Mouse (Mus musculus): ENCODE data around the gene Gm6034. TPM values are rescaled to one million over a fixed set of nuclear protein-coding genes. Genes with fewer than 3 reads are reported as not detected.

The Gm6034 gene
- total and polyA plus RNA-seq, 3 experiments, result 0.11 TPM; not detected in 2

DNA sequence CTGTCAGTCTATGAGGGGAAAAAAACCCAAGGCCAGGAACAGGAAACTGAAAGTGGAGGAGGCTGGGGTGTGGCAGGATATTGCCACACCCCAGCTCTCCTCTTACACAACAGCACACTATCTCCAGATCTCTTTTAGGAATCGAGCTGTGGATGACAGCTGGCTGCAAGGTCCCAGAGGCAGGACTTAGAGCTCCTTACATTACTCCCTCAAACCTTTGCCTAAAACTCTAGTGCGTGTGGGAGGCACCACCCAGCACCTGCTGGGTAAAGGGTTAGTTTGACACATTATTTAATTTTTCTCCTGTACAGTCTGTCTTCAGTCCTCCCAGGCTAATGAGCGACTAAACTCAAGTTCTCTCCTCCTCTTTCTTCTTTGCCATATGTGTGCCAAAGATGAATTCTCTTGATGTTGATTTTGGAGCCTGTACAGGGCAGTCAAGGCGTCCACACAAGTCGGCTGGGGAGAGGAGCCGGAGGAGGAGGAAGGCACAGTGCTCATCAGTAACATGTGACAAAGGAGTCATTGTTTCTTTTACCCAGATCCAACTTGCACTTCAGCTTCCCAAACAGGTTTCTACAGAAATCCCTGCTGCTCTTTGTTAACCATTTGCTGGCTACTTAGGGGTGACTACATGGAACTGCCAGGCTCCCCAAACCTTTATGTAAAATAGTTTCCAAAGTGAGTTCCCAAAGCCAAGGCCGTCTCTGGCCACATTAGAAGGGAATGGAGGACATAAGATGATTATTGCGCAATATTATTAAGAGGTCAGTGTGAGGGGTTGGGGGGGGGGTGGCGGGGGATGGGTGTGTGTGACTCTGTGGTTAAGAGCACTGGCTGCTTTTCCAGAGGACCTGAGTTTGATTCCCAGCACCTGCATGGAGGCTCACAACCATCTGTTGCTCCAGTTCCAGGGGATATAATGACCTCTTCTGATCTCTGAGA lies 18.8 kb upstream of the Gm6034 start (continued):
- 0 out of 2 replicates have a peak, but pooled peaks have one; percentile 62 for TF ChIP-seq JUND (IDR thresholded peaks at IDR 0.05; ENCODE audit: low read depth, low read length)
- TF ChIP-seq HCFC1 (IDR thresholded peaks at IDR 0.05; ENCODE audit: low read depth, low read length), result peak; percentile 43; the same call in 1 of the 2 replicates
- no peak for TF ChIP-seq UBTF (IDR thresholded peaks at IDR 0.05; ENCODE audit: borderline replicate concordance, insufficient read depth, low read depth, low read length)
- TF ChIP-seq MEF2A (IDR thresholded peaks at IDR 0.05; ENCODE audit: extremely low read depth, insufficient replicate concordance, low read depth, low read length, poor library complexity, severe bottlenecking), result no peak
- no peak for TF ChIP-seq RAD21 (IDR thresholded peaks at IDR 0.05; ENCODE audit: low read depth, low read length)
- TF ChIP-seq E2F4 (IDR thresholded peaks at IDR 0.05; ENCODE audit: borderline replicate concordance, low read depth, low read length), result no peak
- TF ChIP-seq MAFK (IDR thresholded peaks at IDR 0.05; ENCODE audit: borderline replicate concordance, low read depth, low read length), result no peak
- peak in 1 of 2 experiments; percentile 55; a peak in 2 of 4 replicates for TF ChIP-seq POLR2A (IDR thresholded peaks at IDR 0.05; ENCODE audit: control insufficient read depth in 1 of 2, insufficient read depth in 1 of 2, low read depth in 1 of 2, low read length in 2 of 2, poor library complexity in 1 of 2)
- TF ChIP-seq TAL1 (IDR thresholded peaks at IDR 0.05; ENCODE audit: low read length), result no peak
- peak; percentile 73; the same call in 1 of the 2 replicates for TF ChIP-seq TBP (IDR thresholded peaks at IDR 0.05; ENCODE audit: low read depth, low read length)
- TF ChIP-seq NRF1 (IDR thresholded peaks at IDR 0.05; ENCODE audit: insufficient read depth, low read depth, low read length, poor library complexity, severe bottlenecking), result no peak
- no peak for TF ChIP-seq USF1 (IDR thresholded peaks at IDR 0.05; ENCODE audit: low read depth, low read length)
- peak; percentile 90 for TF ChIP-seq MXI1 (IDR thresholded peaks at IDR 0.05; ENCODE audit: low read depth, low read length)
- TF ChIP-seq MYC (IDR thresholded peaks at IDR 0.05; ENCODE audit: low read depth, low read length), result peak; percentile 76; the same call in 1 of the 2 replicates
- peak; percentile 88 for TF ChIP-seq GATA1 (IDR thresholded peaks at IDR 0.05; ENCODE audit: low read depth, low read length)
- no peak for TF ChIP-seq KAT2A (conservative IDR thresholded peaks at IDR 0.05; ENCODE audit: low read depth, low read length)
- no peak for TF ChIP-seq CTCF (IDR thresholded peaks at IDR 0.05 in 2 of 3, conservative IDR thresholded peaks at IDR 0.05 in 1 of 3; ENCODE audit: control insufficient read depth in 1 of 3, insufficient read depth in 1 of 3, low read depth in 2 of 3, low read length in 3 of 3, poor library complexity in 1 of 3, severe bottlenecking in 1 of 3)

GRCm38 (mm10) chr17:36025197-36025596 lies 17.6 kb upstream of the Gm6034 start:
- no peak for TF ChIP-seq TCF12 (IDR thresholded peaks at IDR 0.05; ENCODE audit: low read depth, low read length)
- TF ChIP-seq SIN3A (IDR thresholded peaks at IDR 0.05; ENCODE audit: low read length), result 0 out of 2 replicates have a peak, but pooled peaks have one; percentile 8
- TF ChIP-seq CTCF (IDR thresholded peaks at IDR 0.05 in 2 of 3, conservative IDR thresholded peaks at IDR 0.05 in 1 of 3; ENCODE audit: control insufficient read depth in 1 of 3, insufficient read depth in 1 of 3, low read depth in 2 of 3, low read length in 3 of 3, poor library complexity in 1 of 3, severe bottlenecking in 1 of 3), result no peak
- TF ChIP-seq GATA1 (IDR thresholded peaks at IDR 0.05; ENCODE audit: low read depth, low read length), result no peak
- TF ChIP-seq RCOR1 (IDR thresholded peaks at IDR 0.05; ENCODE audit: low read depth, low read length), result no peak
- TF ChIP-seq ETS1 (IDR thresholded peaks at IDR 0.05; ENCODE audit: low read depth, low read length), result no peak
- TF ChIP-seq POLR2A (IDR thresholded peaks at IDR 0.05; ENCODE audit: control insufficient read depth in 1 of 2, insufficient read depth in 1 of 2, low read depth in 1 of 2, low read length in 2 of 2, poor library complexity in 1 of 2), result no peak
- Histone ChIP-seq H3K9ac (ENCODE audit: control insufficient read depth, low read depth, low read length, poor library complexity, severe bottlenecking) (no peak overlapping the region), H3K79me2 (ENCODE audit: control insufficient read depth, insufficient read depth, low read length, poor library complexity) (peaks cover 61% of the 10 kb centered on the region), H3K36me3 (ENCODE audit: control insufficient read depth in 1 of 2, insufficient read depth in 2 of 2, low read length in 2 of 2) (peaks cover 2 to 60% of the 10 kb centered on the region in 2 experiments; a peak in 3 of 4 replicates), H3K4me1 (ENCODE audit: control insufficient read depth in 1 of 2, insufficient read depth in 2 of 2, low read length in 2 of 2) (peaks cover 42 to 55% of the 10 kb centered on the region in 2 experiments), H3K27ac (ENCODE audit: control insufficient read depth, low read depth, low read length) (peak overlapping the region; percentile 97), H3K9me3 (replicated peaks; ENCODE audit: insufficient read depth, low read length) (no peaks in the 10 kb centered on the region), H3K4me3 (ENCODE audit: control insufficient read depth in 1 of 2, insufficient read depth in 1 of 2, low read depth in 2 of 2, low read length in 2 of 2) (no peak overlapping the region), H3K27me3 (ENCODE audit: control insufficient read depth in 1 of 2, insufficient read depth in 2 of 2, low read length in 2 of 2) (no peaks in the 10 kb centered on the region)
- peak; percentile 42 for DNase-seq (ENCODE audit: low read depth, low spot score)
